Mouse (Mus musculus): ENCODE results near the gene Higd1b. TPM values are rescaled to one million over a fixed set of nuclear protein-coding genes. Genes with fewer than 3 reads are reported as not detected.

Gene Higd1b
- not detected for polyA plus RNA-seq (2017; shearing (Covaris generic))

GRCm38 (mm10) chr11:102835549-102835948 is at the start of gene Higd1b:
Higd1b (plus strand) TSS chr11:102835849.

GRCm38 (mm10) chr11:102819021-102819782 is 16.4 kb upstream of the Higd1b start, which contains the start of gene Gjc1:
Gjc1 (minus strand) TSS chr11:102819700.

GRCm38 (mm10) chr11:102880585-102881313 is 45.1 kb downstream of the Higd1b start, which contains the start of the genes Eftud2 and Ccdc103:
Eftud2 (minus strand) TSS chr11:102880985.
Ccdc103 (plus strand) TSS chr11:102881204.

GRCm38 (mm10) chr11:102884616-102885219 is 49.1 kb downstream of the Higd1b start, which contains the start of gene Fam187a:
Fam187a (plus strand) TSS chr11:102885169.

Other genes with a start within 250 kb of the Higd1b start
- not detected for gene Fzd2, start 231.5 kb upstream of the Higd1b start, polyA plus RNA-seq (2017; shearing (Covaris generic))
- not detected for gene Meioc, start 172.1 kb upstream of the Higd1b start, polyA plus RNA-seq (2017; shearing (Covaris generic))
- 32.9 TPM for gene Ccdc43, start 138.1 kb upstream of the Higd1b start, polyA plus RNA-seq (2017; shearing (Covaris generic))
- gene Adam11, start 74.4 kb upstream of the Higd1b start, polyA plus RNA-seq (2017; shearing (Covaris generic)) = 0.17 TPM
- not detected for gene Gjc1, start 16.1 kb upstream of the Higd1b start, polyA plus RNA-seq (2017; shearing (Covaris generic))
- 161 TPM for gene Eftud2, start 45.1 kb downstream of the Higd1b start, polyA plus RNA-seq (2017; shearing (Covaris generic))
- gene Ccdc103, start 45.4 kb downstream of the Higd1b start, polyA plus RNA-seq (2017; shearing (Covaris generic)) = not detected
- not detected for gene Fam187a, start 49.3 kb downstream of the Higd1b start, polyA plus RNA-seq (2017; shearing (Covaris generic))
- gene Gfap, start 65.1 kb downstream of the Higd1b start, polyA plus RNA-seq (2017; shearing (Covaris generic)) = not detected
- gene Kif18b, start 89.3 kb downstream of the Higd1b start, polyA plus RNA-seq (2017; shearing (Covaris generic)) = 1.4 TPM
- not detected for gene C1ql1, start 110.8 kb downstream of the Higd1b start, polyA plus RNA-seq (2017; shearing (Covaris generic))
- 75.3 TPM for gene Nmt1, start 192.3 kb downstream of the Higd1b start, polyA plus RNA-seq (2017; shearing (Covaris generic))
- 26.3 TPM for gene Dcakd, start 192.5 kb downstream of the Higd1b start, polyA plus RNA-seq (2017; shearing (Covaris generic))

Data from CD4-positive, CD25-positive, alpha-beta regulatory T cell (primary cell).